Mouse (Mus musculus) spleen, adult 2 months (tissue): ENCODE measurements around the gene Nectin2.

Experiments used
- CTCF ChIP-seq: fragments of 200-500 bp; IDR thresholded peaks from 2 replicates; pipeline ENCODE4 v1.5.1; 2011; ENCODE audit warnings: mild to moderate bottlenecking, inconsistent platforms; ENCODE audit not compliant: insufficient read depth, insufficient read length, insufficient replicate concordance; ENCODE audit errors: extremely low read depth
- POLR2A ChIP-seq: fragments of 200-500 bp; IDR thresholded peaks from 2 replicates; pipeline ENCODE4 v1.6.1; 2011; ENCODE audit warnings: low read depth, low read length, inconsistent platforms

DNA sequence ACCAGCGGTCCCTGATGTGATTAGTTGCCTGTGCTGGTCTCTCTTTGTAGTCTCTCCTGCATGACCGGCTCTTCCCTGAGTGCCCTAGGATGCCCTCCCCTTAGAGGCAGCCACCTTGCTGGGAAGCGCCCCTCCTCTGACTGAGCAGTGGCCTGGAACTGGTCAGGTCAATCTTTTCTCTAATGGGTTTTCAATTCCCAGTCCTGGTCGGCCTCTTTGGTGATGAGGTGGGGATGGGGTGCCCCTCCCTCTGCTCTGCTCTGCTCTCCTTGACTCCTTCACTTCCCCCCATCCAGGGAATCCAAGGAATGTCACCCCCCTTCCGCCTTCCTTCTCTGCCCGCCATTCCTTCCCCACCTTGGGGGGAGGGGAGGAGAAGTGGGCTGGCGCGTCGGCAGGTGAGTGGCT lies 20.7 kb upstream of the Nectin2 start, which contains the start of gene Bcam:
- TF ChIP-seq CTCF (no peak), POLR2A (no peak)
